Mouse (Mus musculus): ENCODE results near the gene Acad12.
"Not testable (repeated sequence)": the region's sequence is repeated elsewhere in the genome, so short reads cannot be mapped to it uniquely, and the experiment has no call there.

The Acad12 gene

GRCm38 (mm10) chr5:121618592-121619513 is at the start of gene Acad12:
Gene Acad12, minus strand, starts transcription at chr5:121618938.
- in situ Hi-C loops (cut with MboI; ENCODE audit: low sequenced_read_pairs) = no loop called here

- in situ Hi-C loops (cut with MboI; ENCODE audit: low sequenced_read_pairs) = no loop called here
Observed at GRCm38 (mm10) chr5:121668411-121668810, 49.7 kb upstream of the Acad12 start.

- in situ Hi-C loops (cut with MboI; ENCODE audit: low sequenced_read_pairs) = no loop called here
Observed at GRCm38 (mm10) chr5:121667067-121667466, 48.3 kb upstream of the Acad12 start.

- in situ Hi-C loops (cut with MboI; ENCODE audit: low sequenced_read_pairs) = no loop called here
Observed at GRCm38 (mm10) chr5:121664971-121665370, 46.2 kb upstream of the Acad12 start.

GRCm38 (mm10) chr5:121664078-121664477 is 45.3 kb upstream of the Acad12 start:
- in situ Hi-C loops (cut with MboI; ENCODE audit: low sequenced_read_pairs) = no loop called here

GRCm38 (mm10) chr5:121663456-121663855 is 44.7 kb upstream of the Acad12 start:
- in situ Hi-C loops (cut with MboI; ENCODE audit: low sequenced_read_pairs) = no loop called here

GRCm38 (mm10) chr5:121661494-121661893 is 42.8 kb upstream of the Acad12 start:
- in situ Hi-C loops (cut with MboI; ENCODE audit: low sequenced_read_pairs) = no loop called here

GRCm38 (mm10) chr5:121660897-121661254 is 42.1 kb upstream of the Acad12 start:
- in situ Hi-C loops (cut with MboI; ENCODE audit: low sequenced_read_pairs) = no loop called here

- in situ Hi-C loops (cut with MboI; ENCODE audit: low sequenced_read_pairs) = no loop called here
Observed at GRCm38 (mm10) chr5:121660059-121660896, 41.5 kb upstream of the Acad12 start, which contains the start of the genes Acad10 and Brap. Gene Acad10, minus strand, starts transcription at chr5:121660514. Gene Brap, plus strand, starts transcription at chr5:121660563.

- in situ Hi-C loops (cut with MboI; ENCODE audit: low sequenced_read_pairs) = not testable (repeated sequence)
Observed at GRCm38 (mm10) chr5:121657656-121658055, 38.9 kb upstream of the Acad12 start.

- in situ Hi-C loops (cut with MboI; ENCODE audit: low sequenced_read_pairs) = not testable (repeated sequence)
Observed at GRCm38 (mm10) chr5:121656866-121657265, 38.1 kb upstream of the Acad12 start.

GRCm38 (mm10) chr5:121654526-121654925 is 35.8 kb upstream of the Acad12 start:
- in situ Hi-C loops (cut with MboI; ENCODE audit: low sequenced_read_pairs) = no loop called here

- in situ Hi-C loops (cut with MboI; ENCODE audit: low sequenced_read_pairs) = no loop called here
Observed at GRCm38 (mm10) chr5:121649134-121649533, 30.4 kb upstream of the Acad12 start.

GRCm38 (mm10) chr5:121639601-121640000 is 20.9 kb upstream of the Acad12 start:
- in situ Hi-C loops (cut with MboI; ENCODE audit: low sequenced_read_pairs) = no loop called here

- in situ Hi-C loops (cut with MboI; ENCODE audit: low sequenced_read_pairs) = no loop called here
Observed at GRCm38 (mm10) chr5:121637296-121637695, 18.6 kb upstream of the Acad12 start.

GRCm38 (mm10) chr5:121634668-121635067 is 15.9 kb upstream of the Acad12 start:
- in situ Hi-C loops (cut with MboI; ENCODE audit: low sequenced_read_pairs) = no loop called here

- in situ Hi-C loops (cut with MboI; ENCODE audit: low sequenced_read_pairs) = no loop called here
Observed at GRCm38 (mm10) chr5:121632804-121633203, 14.1 kb upstream of the Acad12 start.

- in situ Hi-C loops (cut with MboI; ENCODE audit: low sequenced_read_pairs) = not testable (repeated sequence)
Observed at GRCm38 (mm10) chr5:121631106-121631647, 12.4 kb upstream of the Acad12 start.

GRCm38 (mm10) chr5:121627871-121628270 is 9.1 kb upstream of the Acad12 start:
- in situ Hi-C loops (cut with MboI; ENCODE audit: low sequenced_read_pairs) = no loop called here

GRCm38 (mm10) chr5:121623241-121623640 is 4.5 kb upstream of the Acad12 start:
- in situ Hi-C loops (cut with MboI; ENCODE audit: low sequenced_read_pairs) = no loop called here

- in situ Hi-C loops (cut with MboI; ENCODE audit: low sequenced_read_pairs) = no loop called here
Observed at GRCm38 (mm10) chr5:121621102-121621501, 2.4 kb upstream of the Acad12 start.
